13 mouse cellular contexts compared by ENCODE assay signal in genomic region chr5:143061511-143061910, GRCm38 (mm10). TPM values are rescaled to one million over a fixed set of nuclear protein-coding genes. Genes with fewer than 3 reads are reported as not detected.
DNase-seq lines count a peak whose midpoint lies in the region; ATAC-seq and TF ChIP-seq lines count a peak whose summit lies in the region.
"Had no signal": no experiment of that assay in that cellular context is flagged by ENCODE, and none has a peak within 500 bp of the region (broad histone marks: within the 10 kb centered on the region; RNA-seq: fewer than 3 reads in every experiment).

No protein-coding gene starts in this region.

- no peak for TF ChIP-seq CTCF in stomach, postnatal 0 days (IDR thresholded peaks at IDR 0.05; ENCODE audit: low read depth)
- TF ChIP-seq CTCF in lung, adult 2 months (IDR thresholded peaks at IDR 0.05; ENCODE audit: insufficient read depth, low read length) = no peak

- no peaks in the 10 kb centered on the region for H3K27me3 ChIP-seq in forebrain, embryonic 14.5 days (replicated peaks; ENCODE audit: control insufficient read depth, insufficient read depth, low read length)
- no peaks in the 10 kb centered on the region for H3K27me3 ChIP-seq in forebrain, embryonic 11.5 days (ENCODE audit: control insufficient read depth, insufficient read depth, low read length)
- H3K27me3 ChIP-seq in stomach, embryonic 15.5 days (replicated peaks) = no peaks in the 10 kb centered on the region
- H3K27me3 ChIP-seq in stomach, postnatal 0 days (ENCODE audit: control insufficient read depth, insufficient read depth, low read length) = no peaks in the 10 kb centered on the region
- H3K27me3 ChIP-seq in liver, embryonic 15.5 days = no peaks in the 10 kb centered on the region
- H3K27me3 ChIP-seq: megakaryocyte, embryonic 14.5 days had no signal

- H3K4me2 ChIP-seq in forebrain, embryonic 14.5 days (ENCODE audit: low read length) = no peak overlapping the region
- no peak overlapping the region for H3K4me2 ChIP-seq in forebrain, embryonic 11.5 days (ENCODE audit: low read depth, low read length, severe bottlenecking)
- no peak overlapping the region for H3K4me2 ChIP-seq in stomach, embryonic 15.5 days
- H3K4me2 ChIP-seq in stomach, postnatal 0 days (replicated peaks; ENCODE audit: low read depth) = no peak overlapping the region
- H3K4me2 ChIP-seq in liver, embryonic 15.5 days = no peak overlapping the region

- no peaks in the 10 kb centered on the region for H3K9me3 ChIP-seq in forebrain, embryonic 14.5 days (replicated peaks; ENCODE audit: control insufficient read depth, low read length)
- no peaks in the 10 kb centered on the region for H3K9me3 ChIP-seq in forebrain, embryonic 11.5 days (ENCODE audit: control insufficient read depth, low read length)
- H3K9me3 ChIP-seq in stomach, embryonic 15.5 days = no peaks in the 10 kb centered on the region
- no peaks in the 10 kb centered on the region for H3K9me3 ChIP-seq in stomach, postnatal 0 days (ENCODE audit: control insufficient read depth, low read length)
- H3K9me3 ChIP-seq in liver, embryonic 15.5 days (replicated peaks) = no peaks in the 10 kb centered on the region
- H3K9me3 ChIP-seq: megakaryocyte, embryonic 14.5 days had no signal

- WGBS in forebrain, embryonic 14.5 days = 72% methylated on average over 3 of the region's 3 CpGs
- 64% methylated on average over 3 of the region's 3 CpGs for WGBS in forebrain, embryonic 11.5 days
- 65% methylated on average over 3 of the region's 3 CpGs for WGBS in stomach, embryonic 15.5 days
- 67% methylated on average over 3 of the region's 3 CpGs for WGBS in stomach, postnatal 0 days
- WGBS in liver, embryonic 15.5 days (ENCODE audit: insufficient replicate concordance) = 72% methylated on average over 3 of the region's 3 CpGs
- WGBS in lung, adult 2 months = 79% methylated on average over 3 of the region's 3 CpGs

- no peak overlapping the region for H3K4me3 ChIP-seq in forebrain, embryonic 14.5 days (ENCODE audit: low read depth, low read length)
- H3K4me3 ChIP-seq in forebrain, embryonic 11.5 days (ENCODE audit: low read depth, low read length) = no peak overlapping the region
- H3K4me3 ChIP-seq in stomach, embryonic 15.5 days (replicated peaks) = no peak overlapping the region
- no peak overlapping the region for H3K4me3 ChIP-seq in stomach, postnatal 0 days (ENCODE audit: low read depth, low read length)
- no peak overlapping the region for H3K4me3 ChIP-seq in liver, embryonic 15.5 days (replicated peaks)
- no peak overlapping the region for H3K4me3 ChIP-seq in lung, adult 2 months (replicated peaks; ENCODE audit: extremely low read depth, low read depth, low read length)
- H3K4me3 ChIP-seq: erythroblast, embryonic 14.5 days; megakaryocyte, embryonic 14.5 days had no signal

- peak overlapping the region; percentile 44 for H3K27ac ChIP-seq in forebrain, embryonic 14.5 days (ENCODE audit: low read depth, low read length)
- no peak overlapping the region for H3K27ac ChIP-seq in forebrain, embryonic 11.5 days (ENCODE audit: low read depth, low read length)
- H3K27ac ChIP-seq in stomach, embryonic 15.5 days = 0 out of 2 replicates have a peak overlapping the region, but pooled peaks have one; percentile 42
- H3K27ac ChIP-seq in stomach, postnatal 0 days (replicated peaks) = no peak overlapping the region
- peak overlapping the region; percentile 98 for H3K27ac ChIP-seq in liver, embryonic 15.5 days (replicated peaks)

- TF ChIP-seq POLR2A in lung, adult 2 months (IDR thresholded peaks at IDR 0.05; ENCODE audit: borderline replicate concordance, extremely low read depth, low read depth, low read length) = no peak

- no peaks in the 10 kb centered on the region for H3K4me1 ChIP-seq in forebrain, embryonic 14.5 days (ENCODE audit: control insufficient read depth, insufficient read depth, low read length)
- no peaks in the 10 kb centered on the region for H3K4me1 ChIP-seq in forebrain, embryonic 11.5 days (replicated peaks; ENCODE audit: control insufficient read depth, insufficient read depth, low read length)
- peaks cover 20% of the 10 kb centered on the region for H3K4me1 ChIP-seq in stomach, embryonic 15.5 days
- H3K4me1 ChIP-seq in stomach, postnatal 0 days (replicated peaks; ENCODE audit: control insufficient read depth, insufficient read depth) = no peaks in the 10 kb centered on the region; the same call in 1 of the 2 replicates
- H3K4me1 ChIP-seq in liver, embryonic 15.5 days (replicated peaks) = peaks cover 92% of the 10 kb centered on the region
- H3K4me1 ChIP-seq in lung, adult 2 months (ENCODE audit: control insufficient read depth, insufficient read depth, low read length) = peaks cover 20% of the 10 kb centered on the region

- H3K36me3 ChIP-seq in forebrain, embryonic 14.5 days (ENCODE audit: control insufficient read depth, insufficient read depth, low read length) = peaks cover 53% of the 10 kb centered on the region
- no peaks in the 10 kb centered on the region for H3K36me3 ChIP-seq in forebrain, embryonic 11.5 days (ENCODE audit: control insufficient read depth, insufficient read depth, low read length)
- peaks cover 8% of the 10 kb centered on the region; the same call in 1 of the 2 replicates for H3K36me3 ChIP-seq in stomach, embryonic 15.5 days
- no peaks in the 10 kb centered on the region for H3K36me3 ChIP-seq in stomach, postnatal 0 days (ENCODE audit: control insufficient read depth, insufficient read depth, low read length)
- H3K36me3 ChIP-seq in liver, embryonic 15.5 days (replicated peaks) = peaks cover 48% of the 10 kb centered on the region

- TF ChIP-seq EP300 in stomach, postnatal 0 days (optimal IDR thresholded peaks at IDR 0.05) = no peak

- DNase-seq in forebrain, embryonic 14.5 days (ENCODE audit: low spot score) = peak; percentile 54
- DNase-seq in forebrain, embryonic 11.5 days (ENCODE audit: low spot score) = no peak
- no peak for DNase-seq in stomach, postnatal 0 days (ENCODE audit: low spot score)
- no peak for DNase-seq in MN1 (ENCODE audit: low spot score)
- no peak for DNase-seq in spleen, adult 12 weeks (ENCODE audit: low spot score)
- DNase-seq in lung, adult 2 months = no peak
- DNase-seq: cerebellum, adult 9-10 months; kidney, postnatal 4 days; retina, postnatal 1 day had no signal

- ATAC-seq in forebrain, embryonic 14.5 days = 0 out of 2 replicates have a peak, but pooled peaks have one; percentile 57
- ATAC-seq in forebrain, embryonic 11.5 days (replicated peaks; ENCODE audit: low FRiP score) = no peak
- ATAC-seq in stomach, embryonic 15.5 days (ENCODE audit: insufficient read depth, low FRiP score, low read depth) = no peak; the same call in 1 of the 2 replicates
- ATAC-seq in stomach, postnatal 0 days (ENCODE audit: low FRiP score, low TSS enrichment) = no peak
- ATAC-seq in liver, embryonic 15.5 days (ENCODE audit: insufficient read depth) = no peak

- H3K9ac ChIP-seq in forebrain, embryonic 14.5 days (ENCODE audit: low read length) = no peak overlapping the region
- no peak overlapping the region for H3K9ac ChIP-seq in forebrain, embryonic 11.5 days (ENCODE audit: low read length)
- H3K9ac ChIP-seq in stomach, embryonic 15.5 days = no peak overlapping the region
- no peak overlapping the region for H3K9ac ChIP-seq in stomach, postnatal 0 days (ENCODE audit: low read length)
- H3K9ac ChIP-seq in liver, embryonic 15.5 days = peak overlapping the region; percentile 22; the same call in 1 of the 2 replicates

RNA-seq across cellular contexts. Expression of gene Rnf216, which starts 51.3 kb away (rescaled TPM):
- 26.9 and 38.6 TPM in 2 replicates for polyA plus RNA-seq in forebrain, embryonic 14.5 days (2014; fragmentation: Nextera tagmentation; extraction: Ambion mirVana)
- 38.6 and 42.7 TPM in 2 replicates for polyA plus RNA-seq in forebrain, embryonic 11.5 days (2014; fragmentation: Nextera tagmentation; extraction: Ambion mirVana)
- polyA plus RNA-seq in stomach, embryonic 15.5 days (2015; fragmentation: Nextera tagmentation; extraction: Ambion mirVana) = 33.9 and 35.2 TPM in 2 replicates
- polyA plus RNA-seq in stomach, postnatal 0 days (2015; fragmentation: Nextera tagmentation; extraction: Ambion mirVana) = 15.4 and 15.6 TPM in 2 replicates
- 13.2 and 13.9 TPM in 2 replicates for polyA plus RNA-seq in liver, embryonic 15.5 days (2015; fragmentation: Nextera tagmentation; extraction: Ambion mirVana)
- 27.7 and 29.8 TPM in 2 replicates for polyA plus RNA-seq in lung, adult 2 months (2012; rRNA removed)

Comparison
In these comparisons a context has a peak if more than half of its experiments do, and no peak if none do; other contexts are left out.
1. H3K27ac ChIP-seq: peak in forebrain, embryonic 14.5 days (single experiment), stomach, embryonic 15.5 days (single experiment) and liver, embryonic 15.5 days (single experiment); none in forebrain, embryonic 11.5 days (single experiment) and stomach, postnatal 0 days (single experiment).